Mouse (Mus musculus) limb, embryonic 11.5 days (tissue): ENCODE measurements at regions not wholly inside any gene's neighbourhood (a gene's known extent, or its start where the extent isn't known, plus 50 kb on each side); places are given as distances from the start of the nearest gene placed in this dataset.

Source experiments
- ATAC-seq: fragments of 200-750 bp; cut with Nextera tagmentation; 2 replicates; pipeline ENCODE4 v1.8.0; 2017; ENCODE audit warnings: low read depth; ENCODE audit not compliant: insufficient number of reproducible peaks, low FRiP score, low TSS enrichment
- DNase-seq: peaks from one replicate; pipeline ENCODE4 v3.0.0-alpha.2; 2015; ENCODE audit warnings: low spot score
- H3K27ac ChIP-seq: fragments of 300-500 bp; sonication (generic); replicated peaks from 2 replicates; pipeline ENCODE4 v1.5.1; 2014; ENCODE audit warnings: low read depth, mild to moderate bottlenecking, low read length
- H3K27me3 ChIP-seq: fragments of 300-500 bp; sonication (generic); 2 replicates; pipeline ENCODE4 v1.6.1; 2014; ENCODE audit warnings: mild to moderate bottlenecking, low read length, mixed read lengths; ENCODE audit not compliant: control insufficient read depth, insufficient read depth
- H3K36me3 ChIP-seq: fragments of 300-500 bp; sonication (generic); 2 replicates; pipeline ENCODE4 v1.6.1; 2014; ENCODE audit warnings: mild to moderate bottlenecking, low read length, moderate library complexity, mixed read lengths; ENCODE audit not compliant: control insufficient read depth, insufficient read depth
- H3K4me1 ChIP-seq: fragments of 300-500 bp; sonication (generic); 2 replicates; pipeline ENCODE4 v1.6.1; 2014; ENCODE audit warnings: low read length, mixed read lengths; ENCODE audit not compliant: control insufficient read depth, insufficient read depth
- H3K4me2 ChIP-seq: fragments of 300-500 bp; sonication (generic); 2 replicates; pipeline ENCODE4 v1.6.1; 2014; ENCODE audit warnings: low read depth, mild to moderate bottlenecking, moderate library complexity; ENCODE audit not compliant: severe bottlenecking
- H3K4me3 ChIP-seq: fragments of 300-500 bp; sonication (generic); 2 replicates; pipeline ENCODE4 v1.5.1; 2014; ENCODE audit warnings: low read depth, low read length
- H3K9ac ChIP-seq: fragments of 300-500 bp; sonication (generic); 2 replicates; pipeline ENCODE4 v1.6.1; 2014; ENCODE audit warnings: mild to moderate bottlenecking, low read length
- H3K9me3 ChIP-seq: fragments of 300-500 bp; sonication (generic); 2 replicates; pipeline ENCODE4 v1.6.1; 2016; ENCODE audit warnings: low read length; ENCODE audit not compliant: control insufficient read depth
- WGBS: fragments of 180-500 bp; shearing (Covaris S2); extraction: QIAGEN DNeasy Blood & Tissue Kit; methylation state at CpG from one replicate; pipeline ENCODE4 v1.1.7; 2014; 5-methylcytosine and 5-hydroxymethylcytosine counted together

DNA sequence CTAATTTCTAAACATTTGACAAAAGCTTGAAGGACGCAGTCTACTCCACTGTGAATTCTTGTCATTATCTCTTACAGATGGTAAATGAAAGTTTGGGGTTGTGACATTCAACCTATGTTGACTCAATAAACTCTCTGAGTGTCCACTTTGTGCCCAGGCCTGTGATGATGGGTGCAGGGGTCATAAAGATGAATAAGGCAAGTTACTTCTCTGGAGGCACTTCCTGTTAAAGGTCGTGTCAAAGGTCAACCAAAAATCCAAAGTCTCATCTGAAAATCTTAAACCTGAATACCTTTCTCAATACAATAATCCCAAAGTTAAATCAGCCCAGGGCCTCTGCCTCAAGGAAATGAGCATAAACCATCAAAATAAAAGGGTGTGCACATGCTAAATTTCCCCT lies 332.5 kb upstream of the Nr2f2 start:
- H3K27ac ChIP-seq, result no peak overlapping the region
- no peaks in the 10 kb centered on the region for H3K9me3 ChIP-seq
- H3K4me3 ChIP-seq, result no peak overlapping the region
- 34% methylated on average over 2 of the region's 2 CpGs for WGBS
- DNase-seq, result no peak
- no peaks in the 10 kb centered on the region for H3K36me3 ChIP-seq
- H3K9ac ChIP-seq, result no peak overlapping the region
- H3K4me2 ChIP-seq, result no peak overlapping the region
- H3K27me3 ChIP-seq, result no peaks in the 10 kb centered on the region
- H3K4me1 ChIP-seq, result no peaks in the 10 kb centered on the region
- no peak for ATAC-seq

GRCm38 (mm10) chr7:70692160-70692559 lies 325.6 kb upstream of the Nr2f2 start:
- Histone ChIP-seq H3K27me3 (no peaks in the 10 kb centered on the region), H3K4me1 (no peaks in the 10 kb centered on the region), H3K27ac (no peak overlapping the region), H3K9ac (no peak overlapping the region), H3K4me2 (no peak overlapping the region), H3K9me3 (no peaks in the 10 kb centered on the region), H3K36me3 (no peaks in the 10 kb centered on the region), H3K4me3 (no peak overlapping the region)
- WGBS, result 81% methylated on average over 4 of the region's 4 CpGs
- ATAC-seq (no peak), DNase-seq (no peak)

GRCm38 (mm10) chr7:70690845-70691244 lies 324.3 kb upstream of the Nr2f2 start:
- H3K4me3 ChIP-seq, result no peak overlapping the region
- 93% methylated on average over 7 of the region's 7 CpGs for WGBS
- no peaks in the 10 kb centered on the region for H3K36me3 ChIP-seq
- no peak overlapping the region for H3K4me2 ChIP-seq
- no peaks in the 10 kb centered on the region for H3K9me3 ChIP-seq
- no peak for ATAC-seq
- no peaks in the 10 kb centered on the region for H3K27me3 ChIP-seq
- H3K4me1 ChIP-seq, result no peaks in the 10 kb centered on the region
- no peak overlapping the region for H3K27ac ChIP-seq
- DNase-seq, result no peak
- H3K9ac ChIP-seq, result no peak overlapping the region

GRCm38 (mm10) chr7:70669065-70669464 lies 302.5 kb upstream of the Nr2f2 start:
- WGBS, result 8% methylated on average over 2 of the region's 2 CpGs
- Histone ChIP-seq H3K4me2 (no peak overlapping the region), H3K9ac (no peak overlapping the region), H3K27me3 (no peaks in the 10 kb centered on the region), H3K36me3 (no peaks in the 10 kb centered on the region), H3K9me3 (no peaks in the 10 kb centered on the region), H3K27ac (no peak overlapping the region), H3K4me3 (no peak overlapping the region), H3K4me1 (peaks cover 8% of the 10 kb centered on the region)
- ATAC-seq (peak; percentile 51; the same call in 1 of the 2 replicates), DNase-seq (peak; percentile 53)

DNA sequence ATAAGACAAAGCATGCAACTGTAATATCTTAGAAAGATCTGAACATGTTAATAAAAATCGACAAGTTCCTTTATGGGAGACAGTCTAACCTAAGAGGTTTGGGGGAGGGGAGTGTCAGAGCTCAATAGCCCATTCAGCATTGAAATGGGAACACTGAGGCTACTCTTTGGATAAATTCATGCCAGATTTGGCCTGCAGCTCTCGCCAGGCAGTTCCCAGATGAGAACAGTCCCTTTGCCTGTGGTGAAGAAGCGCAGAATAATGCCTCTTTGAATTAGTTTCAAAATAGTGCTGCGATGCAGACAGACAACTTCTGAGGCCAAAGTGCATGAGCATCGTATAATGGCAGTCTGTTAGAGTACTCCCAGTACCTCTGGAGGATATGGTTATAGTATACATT lies 293.6 kb upstream of the Nr2f2 start:
- ATAC-seq (no peak), DNase-seq (no peak)
- Histone ChIP-seq H3K4me3 (no peak overlapping the region), H3K9me3 (no peaks in the 10 kb centered on the region), H3K4me2 (no peak overlapping the region), H3K36me3 (no peaks in the 10 kb centered on the region), H3K27ac (no peak overlapping the region), H3K9ac (no peak overlapping the region), H3K27me3 (no peaks in the 10 kb centered on the region), H3K4me1 (no peaks in the 10 kb centered on the region)
- WGBS, result 85% methylated on average over 5 of the region's 5 CpGs

DNA sequence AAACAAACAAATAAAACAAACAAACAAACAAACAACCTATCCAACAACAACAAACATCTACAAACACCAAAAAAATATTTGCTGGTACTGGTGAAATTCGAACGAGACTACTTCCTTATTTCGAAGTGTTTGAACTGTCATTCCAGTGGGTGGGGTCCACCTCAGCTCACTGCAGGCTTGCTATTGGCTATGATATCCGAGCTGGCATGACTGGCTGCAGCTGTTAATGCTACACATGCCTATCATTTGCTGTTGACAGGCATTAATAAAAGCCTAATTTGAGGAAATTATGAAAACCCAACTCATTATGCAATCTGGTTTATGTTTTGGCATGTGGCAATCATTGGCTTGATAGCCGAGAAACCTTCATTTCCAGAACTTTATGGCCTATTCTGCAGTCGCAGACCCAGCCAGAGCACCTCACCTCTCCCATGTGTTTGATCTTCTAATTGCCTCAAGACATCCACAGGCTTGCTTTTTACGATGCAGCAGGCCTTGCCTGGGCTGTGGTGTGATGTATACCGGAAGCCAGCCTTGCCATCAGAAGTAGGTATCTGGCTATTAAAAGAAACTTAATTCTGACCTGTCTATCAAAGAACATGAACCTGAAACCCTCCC lies 283.3 kb upstream of the Nr2f2 start:
- Histone ChIP-seq H3K27me3 (no peaks in the 10 kb centered on the region), H3K9me3 (no peaks in the 10 kb centered on the region), H3K27ac (no peak overlapping the region), H3K4me2 (no peak overlapping the region), H3K9ac (no peak overlapping the region), H3K4me3 (no peak overlapping the region), H3K36me3 (no peaks in the 10 kb centered on the region), H3K4me1 (no peaks in the 10 kb centered on the region)
- WGBS, result 5% methylated on average over 8 of the region's 8 CpGs
- DNase-seq, result peak; percentile 71
- ATAC-seq, result peak; percentile 82

- WGBS, result 79% methylated on average over 2 of the region's 2 CpGs
- DNase-seq (no peak), ATAC-seq (no peak)
- Histone ChIP-seq H3K4me2 (no peak overlapping the region), H3K27me3 (no peaks in the 10 kb centered on the region), H3K4me3 (no peak overlapping the region), H3K9ac (no peak overlapping the region), H3K36me3 (no peaks in the 10 kb centered on the region), H3K4me1 (peaks cover 4% of the 10 kb centered on the region), H3K9me3 (no peaks in the 10 kb centered on the region), H3K27ac (no peak overlapping the region)
Observed at GRCm38 (mm10) chr7:70646801-70647200, 280.3 kb upstream of the Nr2f2 start.

DNA sequence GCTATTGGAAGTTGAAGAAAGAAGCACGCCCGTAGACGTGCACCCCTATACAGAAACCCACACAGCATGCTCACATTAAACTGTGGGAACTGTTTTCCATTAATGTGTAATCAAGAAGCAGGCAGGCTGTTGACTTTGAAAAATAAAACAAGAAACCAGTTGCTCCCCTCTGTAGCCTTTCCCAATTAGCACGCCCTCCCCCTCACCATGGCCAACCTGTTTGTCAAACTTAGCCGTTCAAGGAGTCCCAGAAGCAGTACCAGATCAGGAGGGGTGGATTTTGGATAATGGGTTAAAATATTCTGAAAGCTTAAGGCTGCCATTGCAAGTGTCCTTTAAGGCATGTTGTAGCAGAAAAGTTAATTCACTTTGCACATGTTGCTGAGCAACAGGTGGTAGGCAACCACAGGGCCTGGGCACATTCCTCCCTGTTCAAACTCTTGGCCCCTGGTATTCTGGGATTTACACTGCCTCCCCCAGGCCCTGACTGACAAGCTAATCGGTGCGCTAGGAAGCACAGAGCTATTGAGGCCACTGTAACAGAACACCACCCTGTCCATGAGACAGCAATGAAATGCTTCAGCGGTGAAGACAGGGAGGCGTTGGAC lies 277.3 kb upstream of the Nr2f2 start:
- H3K4me3 ChIP-seq, result no peak overlapping the region
- ATAC-seq (peak; percentile 79), DNase-seq (peak; percentile 71)
- H3K9ac ChIP-seq, result no peak overlapping the region
- no peak overlapping the region for H3K27ac ChIP-seq
- H3K36me3 ChIP-seq, result no peaks in the 10 kb centered on the region
- no peak overlapping the region for H3K4me2 ChIP-seq
- H3K27me3 ChIP-seq, result no peaks in the 10 kb centered on the region
- H3K4me1 ChIP-seq, result peaks cover 4% of the 10 kb centered on the region
- H3K9me3 ChIP-seq, result no peaks in the 10 kb centered on the region
- WGBS, result 7% methylated on average over 9 of the region's 9 CpGs

DNA sequence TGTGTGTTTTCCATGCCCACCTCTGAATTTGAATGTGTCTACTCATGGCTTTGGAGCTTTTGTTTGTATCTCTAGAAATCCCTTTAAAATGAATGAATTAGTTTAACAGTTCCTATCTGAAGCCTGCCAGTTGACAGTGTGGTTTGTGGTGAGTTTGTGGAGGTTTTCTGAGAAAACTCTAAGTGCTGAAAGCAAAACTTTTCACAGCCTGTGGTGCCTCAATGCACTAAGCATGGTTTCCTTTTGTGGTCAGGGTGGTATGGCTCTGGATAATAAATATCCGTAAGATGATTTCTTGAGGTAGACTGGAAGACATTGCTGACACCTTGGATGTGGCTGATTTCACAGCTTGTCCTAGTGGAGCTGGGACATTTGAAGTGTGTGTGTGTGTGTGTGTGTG lies 276.5 kb upstream of the Nr2f2 start:
- ATAC-seq (no peak), DNase-seq (no peak)
- Histone ChIP-seq H3K27ac (no peak overlapping the region), H3K4me2 (no peak overlapping the region), H3K9me3 (no peaks in the 10 kb centered on the region), H3K4me1 (peaks cover 4% of the 10 kb centered on the region), H3K4me3 (no peak overlapping the region), H3K36me3 (no peaks in the 10 kb centered on the region), H3K27me3 (no peaks in the 10 kb centered on the region), H3K9ac (no peak overlapping the region)
- 63% methylated on average over 1 of the region's 1 CpGs for WGBS
